Mouse (Mus musculus) olfactory bulb, adult 2 months (tissue): ENCODE measurements around the gene C1qtnf7.

Source experiments
- CTCF ChIP-seq: fragments of 200-500 bp; IDR thresholded peaks from 2 replicates; pipeline ENCODE4 v1.5.1; 2012; ENCODE audit warnings: low read depth, mild to moderate bottlenecking, low read length, moderate library complexity; ENCODE audit not compliant: insufficient read depth
- POLR2A ChIP-seq: fragments of 200-500 bp; IDR thresholded peaks from 2 replicates; pipeline ENCODE4 v1.6.1; 2012; ENCODE audit warnings: mild to moderate bottlenecking, low read depth, low read length, moderate library complexity; ENCODE audit not compliant: insufficient read depth

DNA sequence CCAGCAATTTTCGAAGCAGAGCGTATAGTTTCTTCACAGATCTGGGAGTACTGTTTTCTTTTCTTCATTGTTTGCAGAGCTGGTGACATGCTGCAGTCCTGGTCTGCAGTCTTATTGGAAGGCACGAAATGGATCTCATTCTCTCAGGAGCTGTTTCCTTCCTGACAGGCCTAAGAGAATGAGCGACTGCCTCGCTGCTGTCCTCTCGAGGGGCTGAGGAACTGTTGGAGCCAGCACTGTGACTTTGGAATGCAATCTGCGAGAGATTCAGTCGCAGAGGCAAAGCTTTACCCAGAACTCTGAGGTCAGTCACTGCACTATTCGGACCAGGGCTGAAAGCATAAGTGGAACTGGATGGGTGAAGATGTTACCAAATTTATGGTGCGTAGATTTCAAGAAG, 46.4 kb upstream of the C1qtnf7 start:
- TF ChIP-seq POLR2A (no peak), CTCF (no peak)
